Mouse (Mus musculus) embryonic facial prominence, embryonic 15.5 days (tissue): ENCODE data around the gene 6330409D20Rik. TPM values are rescaled to one million over a fixed set of nuclear protein-coding genes. Genes with fewer than 3 reads are reported as not detected.

Experiments
- ATAC-seq: fragments of 200-750 bp; cut with Nextera tagmentation; 2 replicates; pipeline ENCODE4 v1.8.0; 2017; ENCODE audit warnings: low read depth, moderate TSS enrichment; ENCODE audit not compliant: insufficient number of reproducible peaks, low FRiP score, low TSS enrichment
- H3K27ac ChIP-seq: fragments of 300-500 bp; sonication (generic); replicated peaks from 2 replicates; pipeline ENCODE4 v1.5.1; 2015; ENCODE audit warnings: mild to moderate bottlenecking, inconsistent platforms
- H3K27me3 ChIP-seq: fragments of 300-500 bp; sonication (generic); 2 replicates; pipeline ENCODE4 v1.6.1; 2015; ENCODE audit warnings: inconsistent platforms
- H3K36me3 ChIP-seq: fragments of 300-500 bp; sonication (generic); 2 replicates; pipeline ENCODE4 v1.6.1; 2015; ENCODE audit warnings: mild to moderate bottlenecking, inconsistent platforms
- H3K4me1 ChIP-seq: fragments of 300-500 bp; sonication (generic); 2 replicates; pipeline ENCODE4 v1.6.1; 2015; ENCODE audit warnings: inconsistent platforms
- H3K4me2 ChIP-seq: fragments of 300-500 bp; sonication (generic); replicated peaks from 2 replicates; pipeline ENCODE4 v1.6.1; 2015; ENCODE audit warnings: mild to moderate bottlenecking, inconsistent platforms
- H3K4me3 ChIP-seq: fragments of 300-500 bp; sonication (generic); replicated peaks from 2 replicates; pipeline ENCODE4 v1.5.1; 2015; ENCODE audit warnings: mild to moderate bottlenecking, inconsistent platforms
- H3K9ac ChIP-seq: fragments of 300-500 bp; sonication (generic); 2 replicates; pipeline ENCODE4 v1.6.1; 2015; ENCODE audit warnings: inconsistent platforms
- H3K9me3 ChIP-seq: fragments of 300-500 bp; sonication (generic); replicated peaks from 2 replicates; pipeline ENCODE4 v1.6.1; 2016; ENCODE audit warnings: inconsistent platforms
- WGBS: fragments of 180-500 bp; shearing (Covaris S2); methylation state at CpG from one replicate; pipeline ENCODE4 v1.1.7; 2015; 5-methylcytosine and 5-hydroxymethylcytosine counted together
- polyA plus RNA-seq: library from polyadenylated mRNA; unstranded; fragments of >200 nt; fragmentation: Nextera tagmentation; extraction: Ambion mirVana; gene quantifications from 2 replicates; pipeline ENCODE4 v1.2.1, GENCODE M21; 2015

The 6330409D20Rik gene
- 0.32 and 0.42 TPM in 2 replicates for polyA plus RNA-seq

GRCm38 (mm10) chr2:32740916-32741272, at the start of gene 6330409D20Rik:
6330409D20Rik (minus strand) TSS chr2:32741016.
- Histone ChIP-seq H3K9ac (peak within 1 kb of the TSS; percentile 23; the same call in 1 of the 2 replicates), H3K27ac (no peak within 1 kb of the TSS), H3K4me3 (peak within 1 kb of the TSS; percentile 49), H3K4me2 (peak within 1 kb of the TSS; percentile 93), H3K4me1 (peaks cover 19% of the 10 kb centered on the region), H3K36me3 (peaks cover 6% of the 10 kb centered on the region), H3K9me3 (no peaks in the 10 kb centered on the region), H3K27me3 (peaks cover 20% of the 10 kb centered on the region)
- 9% methylated on average over 11 of the region's 11 CpGs for WGBS
- ATAC-seq: no peak

DNA sequence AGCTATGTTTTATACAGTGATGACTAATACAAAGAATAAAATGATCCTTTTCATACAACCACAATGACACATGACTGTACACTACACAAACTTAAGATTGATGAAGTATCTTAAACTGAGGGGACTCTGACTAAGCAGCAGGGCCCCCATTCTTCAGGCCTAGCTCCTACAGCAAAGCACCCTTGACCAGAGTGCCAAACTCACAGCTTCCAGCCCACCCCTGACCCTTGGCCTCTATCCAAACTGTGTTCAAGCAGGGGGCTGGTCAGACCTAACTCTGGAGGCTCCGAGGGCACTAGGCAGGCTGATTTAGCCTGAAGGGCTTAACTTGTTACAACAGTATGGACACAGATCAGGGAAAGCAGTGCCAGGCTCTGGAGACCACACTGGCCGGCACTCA, 47.8 kb upstream of the 6330409D20Rik start:
- H3K9ac ChIP-seq: no peak overlapping the region

DNA sequence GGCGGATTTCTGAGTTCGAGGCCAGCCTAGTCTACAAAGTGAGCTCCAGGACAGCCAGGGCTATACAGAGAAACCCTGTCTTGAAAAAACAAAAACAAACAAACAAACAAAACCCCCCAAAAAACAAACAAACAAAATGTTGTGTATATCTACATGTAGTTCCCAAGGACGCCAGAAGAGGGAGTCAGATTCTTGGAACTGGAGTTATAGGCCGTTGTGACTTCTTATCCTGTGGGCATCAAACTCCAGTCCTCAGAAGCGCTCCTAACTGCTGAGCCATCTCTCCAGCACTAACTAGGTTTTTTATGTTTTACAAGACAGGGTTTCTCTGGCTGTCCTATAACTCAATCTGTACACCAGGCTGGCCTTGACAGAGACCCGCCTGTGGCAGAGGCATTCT, 46.4 kb upstream of the 6330409D20Rik start:
- H3K36me3 ChIP-seq: no peaks in the 10 kb centered on the region; the same call in 1 of the 2 replicates
- no peak for ATAC-seq
- H3K27me3 ChIP-seq: no peaks in the 10 kb centered on the region
- no peak overlapping the region for H3K4me3 ChIP-seq
- no peak overlapping the region for H3K27ac ChIP-seq
- no peaks in the 10 kb centered on the region for H3K4me1 ChIP-seq
- H3K9ac ChIP-seq: no peak overlapping the region
- H3K9me3 ChIP-seq: no peaks in the 10 kb centered on the region
- no peak overlapping the region for H3K4me2 ChIP-seq
- 63% methylated on average over 6 of the region's 6 CpGs for WGBS

More for the DNA sequence above, 47.8 kb upstream of the 6330409D20Rik start:
- no peak for ATAC-seq
- Histone ChIP-seq H3K27me3 (no peaks in the 10 kb centered on the region), H3K9me3 (no peaks in the 10 kb centered on the region), H3K4me3 (no peak overlapping the region), H3K4me1 (no peaks in the 10 kb centered on the region), H3K4me2 (no peak overlapping the region), H3K36me3 (no peaks in the 10 kb centered on the region; the same call in 1 of the 2 replicates), H3K27ac (no peak overlapping the region)
- WGBS: 49% methylated on average over 2 of the region's 2 CpGs

- no peaks in the 10 kb centered on the region for H3K27me3 ChIP-seq
- H3K36me3 ChIP-seq: no peaks in the 10 kb centered on the region
- WGBS: 46% methylated on average over 4 of the region's 4 CpGs
- H3K4me3 ChIP-seq: no peak within 1 kb of the TSS
- H3K4me2 ChIP-seq: no peak within 1 kb of the TSS
- H3K9me3 ChIP-seq: no peaks in the 10 kb centered on the region
- H3K9ac ChIP-seq: no peak within 1 kb of the TSS
- no peaks in the 10 kb centered on the region for H3K4me1 ChIP-seq
- no peak within 1 kb of the TSS for H3K27ac ChIP-seq
- no peak for ATAC-seq
Observed at GRCm38 (mm10) chr2:32784048-32784681, 43.3 kb upstream of the 6330409D20Rik start, which contains the start of gene Cfap157. Cfap157 (minus strand) TSS chr2:32784428.

DNA sequence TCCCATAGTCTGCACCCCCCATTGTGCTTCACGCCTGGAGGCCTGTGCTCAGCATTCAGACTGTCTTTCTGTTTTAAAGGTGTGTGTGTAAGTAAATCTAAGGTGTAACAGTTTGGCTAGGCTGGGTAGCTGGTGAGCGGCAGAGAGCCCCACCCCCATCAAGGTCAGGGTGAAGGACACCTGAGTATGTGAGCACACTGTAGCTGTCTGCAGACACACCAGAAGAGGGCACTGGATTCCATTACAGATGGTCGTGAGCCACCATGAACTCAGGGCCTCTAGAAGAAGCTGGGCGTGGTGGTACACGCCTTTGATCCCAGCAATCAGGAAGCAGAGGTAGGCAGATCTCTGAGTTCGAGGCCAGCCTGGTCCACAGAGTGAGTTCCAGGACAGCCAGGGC, 40.9 kb upstream of the 6330409D20Rik start:
- Histone ChIP-seq H3K9ac (no peak overlapping the region), H3K4me3 (no peak overlapping the region), H3K27me3 (no peaks in the 10 kb centered on the region), H3K9me3 (no peaks in the 10 kb centered on the region), H3K4me2 (no peak overlapping the region), H3K36me3 (no peaks in the 10 kb centered on the region), H3K4me1 (no peaks in the 10 kb centered on the region), H3K27ac (no peak overlapping the region)
- 68% methylated on average over 6 of the region's 6 CpGs for WGBS
- ATAC-seq: no peak

DNA sequence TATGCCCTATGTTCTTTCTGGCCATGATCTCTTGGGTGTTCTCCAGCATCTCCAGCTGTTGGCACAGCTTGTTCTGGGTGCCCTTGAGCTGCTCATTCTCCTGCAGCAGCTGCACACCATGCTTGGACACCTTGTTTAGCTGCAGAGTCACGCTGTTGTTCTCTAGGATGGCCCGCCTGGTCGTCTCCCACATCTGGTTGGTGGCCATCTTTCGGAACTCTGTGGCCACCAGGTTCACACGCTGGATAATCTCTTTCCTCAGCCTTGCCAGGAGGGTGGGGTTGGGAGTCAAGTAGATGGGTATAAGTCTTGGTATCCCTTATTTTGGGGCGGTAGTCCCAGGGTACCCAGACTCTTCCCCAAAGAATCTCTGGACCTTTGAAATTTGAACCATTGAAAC, 38.9 kb upstream of the 6330409D20Rik start:
- Histone ChIP-seq H3K9ac (no peak overlapping the region), H3K9me3 (no peaks in the 10 kb centered on the region), H3K36me3 (no peaks in the 10 kb centered on the region), H3K4me3 (no peak overlapping the region), H3K4me1 (peaks cover 12% of the 10 kb centered on the region), H3K4me2 (no peak overlapping the region), H3K27me3 (no peaks in the 10 kb centered on the region), H3K27ac (no peak overlapping the region)
- ATAC-seq: no peak
- WGBS: 91% methylated on average over 6 of the region's 6 CpGs

- Histone ChIP-seq H3K4me2 (no peak overlapping the region), H3K4me3 (no peak overlapping the region), H3K9me3 (no peaks in the 10 kb centered on the region), H3K9ac (no peak overlapping the region), H3K27me3 (no peaks in the 10 kb centered on the region), H3K4me1 (peaks cover 12% of the 10 kb centered on the region), H3K27ac (no peak overlapping the region), H3K36me3 (no peaks in the 10 kb centered on the region)
- 14% methylated on average over 8 of the region's 8 CpGs for WGBS
- ATAC-seq: no peak
Observed at GRCm38 (mm10) chr2:32779131-32779530, 38.3 kb upstream of the 6330409D20Rik start.

GRCm38 (mm10) chr2:32778081-32778480, 37.3 kb upstream of the 6330409D20Rik start:
- Histone ChIP-seq H3K9me3 (no peaks in the 10 kb centered on the region), H3K27ac (no peak overlapping the region), H3K27me3 (no peaks in the 10 kb centered on the region), H3K4me2 (no peak overlapping the region), H3K36me3 (no peaks in the 10 kb centered on the region), H3K4me1 (peaks cover 12% of the 10 kb centered on the region), H3K9ac (no peak overlapping the region), H3K4me3 (no peak overlapping the region)
- WGBS: 84% methylated on average over 6 of the region's 6 CpGs
- no peak for ATAC-seq

DNA sequence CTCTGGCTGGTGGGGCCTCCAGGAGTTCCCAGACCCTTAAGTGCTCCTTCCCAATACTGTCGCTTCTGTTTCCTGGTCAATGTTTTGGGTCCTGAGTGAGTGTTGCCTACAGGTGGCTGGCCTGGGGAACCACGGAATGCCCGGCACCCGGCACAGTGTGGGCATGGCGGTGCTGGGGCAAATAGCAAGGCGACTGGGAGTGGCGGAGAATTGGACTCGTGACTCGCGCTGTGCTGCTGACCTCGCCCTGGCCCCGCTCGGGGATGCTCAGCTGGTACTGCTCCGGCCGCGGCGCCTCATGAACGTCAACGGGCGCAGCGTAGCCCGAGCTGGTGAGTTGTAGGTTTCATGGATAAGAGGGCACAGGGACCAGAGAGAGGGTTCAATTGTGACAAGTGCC, 35.4 kb upstream of the 6330409D20Rik start:
- H3K4me2 ChIP-seq: peak overlapping the region; percentile 81
- H3K9me3 ChIP-seq: no peaks in the 10 kb centered on the region
- ATAC-seq: no peak
- peak overlapping the region; percentile 81 for H3K4me3 ChIP-seq
- no peaks in the 10 kb centered on the region; the same call in 1 of the 2 replicates for H3K27me3 ChIP-seq
- no peak overlapping the region for H3K27ac ChIP-seq
- no peaks in the 10 kb centered on the region for H3K36me3 ChIP-seq
- peaks cover 12% of the 10 kb centered on the region for H3K4me1 ChIP-seq
- WGBS: 21% methylated on average over 22 of the region's 22 CpGs
- peak overlapping the region; percentile 13 for H3K9ac ChIP-seq

GRCm38 (mm10) chr2:32775359-32776074, 34.7 kb upstream of the 6330409D20Rik start, which contains the start of the genes Ttc16 and Ptrh1:
Ttc16 (minus strand) TSS chr2:32775633.
Ptrh1 (plus strand) TSS chr2:32775786.
- Histone ChIP-seq H3K36me3 (no peaks in the 10 kb centered on the region), H3K9ac (peak within 1 kb of the TSS; percentile 37), H3K4me2 (peak within 1 kb of the TSS; percentile 81), H3K27ac (no peak within 1 kb of the TSS; the same call in 1 of the 2 replicates), H3K27me3 (no peaks in the 10 kb centered on the region; the same call in 1 of the 2 replicates), H3K9me3 (no peaks in the 10 kb centered on the region), H3K4me3 (peak within 1 kb of the TSS; percentile 81), H3K4me1 (peaks cover 12% of the 10 kb centered on the region)
- ATAC-seq: peak; percentile 95
- WGBS: under 1% methylated on average over 46 of the region's 46 CpGs

DNA sequence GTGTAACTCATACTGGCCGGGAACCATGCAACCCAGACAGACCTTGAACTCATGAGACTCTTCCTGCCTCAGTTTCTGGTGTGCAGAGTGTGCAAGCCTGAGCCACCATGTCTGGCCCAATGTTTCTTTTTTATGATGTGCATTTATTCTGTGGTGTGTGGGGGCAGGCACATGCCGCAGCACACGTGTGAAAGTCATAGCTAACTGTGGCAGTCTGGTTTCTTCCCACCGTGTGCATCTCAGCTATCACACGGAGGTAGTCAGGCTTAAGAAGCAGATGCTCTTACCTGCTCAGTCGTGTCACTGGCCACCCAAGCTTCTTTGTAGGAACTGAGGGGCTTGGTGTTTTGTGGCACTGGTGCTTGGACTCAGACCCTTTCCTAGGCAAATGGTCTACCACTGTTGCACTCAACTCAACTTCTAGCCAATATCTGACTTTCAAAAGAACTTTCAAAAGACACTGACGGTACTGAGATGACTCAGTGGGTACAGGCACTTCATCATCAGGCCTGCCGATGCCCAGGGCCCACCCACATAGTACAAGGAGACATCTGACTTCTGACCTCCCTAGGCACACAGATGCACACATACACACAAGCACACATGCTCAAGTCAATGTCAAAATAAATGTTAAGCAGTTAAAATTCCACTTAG, 31.9 kb upstream of the 6330409D20Rik start:
- H3K9ac ChIP-seq: no peak overlapping the region
- H3K4me3 ChIP-seq: no peak overlapping the region
- H3K4me2 ChIP-seq: no peak overlapping the region
- no peak for ATAC-seq
- H3K9me3 ChIP-seq: no peaks in the 10 kb centered on the region
- no peak overlapping the region for H3K27ac ChIP-seq
- peaks cover 12% of the 10 kb centered on the region for H3K4me1 ChIP-seq
- no peaks in the 10 kb centered on the region for H3K36me3 ChIP-seq
- H3K27me3 ChIP-seq: no peaks in the 10 kb centered on the region; the same call in 1 of the 2 replicates
- WGBS: 73% methylated on average over 8 of the region's 8 CpGs
